Mouse (Mus musculus) heart, embryonic 14.5 days (tissue): ENCODE measurements around the gene Zdhhc8. TPM values are rescaled to one million over a fixed set of nuclear protein-coding genes. Genes with fewer than 3 reads are reported as not detected.
A peak's percentile ranks its signal among the peaks of the same experiment; 100 is the strongest.

Source experiments
- ATAC-seq: fragments of 200-750 bp; cut with Nextera tagmentation; 2 replicates; pipeline ENCODE4 v1.8.0; 2017; ENCODE audit warnings: low read depth, moderate TSS enrichment; ENCODE audit not compliant: insufficient number of reproducible peaks, insufficient read depth, low FRiP score
- H3K27ac ChIP-seq, 2 experiments: fragments of 200-500 bp in 1 of 2; fragments of 300-500 bp in 1 of 2; sonication (generic) in 1 of 2; replicated peaks in 1 of 2; 2 replicates each; pipeline ENCODE4 v1.5.1; 2012 to 2014; ENCODE audit warnings: low read depth in 2 of 2, low read length in 2 of 2, control low read depth in 1 of 2, mild to moderate bottlenecking in 1 of 2, mixed read lengths in 1 of 2; ENCODE audit not compliant: control insufficient read depth in 1 of 2, insufficient read depth in 1 of 2
- H3K27me3 ChIP-seq: fragments of 300-500 bp; sonication (generic); 2 replicates; pipeline ENCODE4 v1.6.1; 2014; ENCODE audit warnings: mild to moderate bottlenecking, low read length, control low read depth; ENCODE audit not compliant: control insufficient read depth, insufficient read depth
- H3K36me3 ChIP-seq: fragments of 300-500 bp; sonication (generic); 2 replicates; pipeline ENCODE4 v1.6.1; 2014; ENCODE audit warnings: mild to moderate bottlenecking, control low read depth, low read length, mixed read lengths; ENCODE audit not compliant: control insufficient read depth, insufficient read depth
- H3K4me1 ChIP-seq, 2 experiments: fragments of 200-500 bp in 1 of 2; fragments of 300-500 bp in 1 of 2; sonication (generic) in 1 of 2; 2 replicates each; pipeline ENCODE4 v1.6.1; 2012 to 2014; ENCODE audit warnings: low read length in 2 of 2, control low read depth in 1 of 2, mixed read lengths in 1 of 2; ENCODE audit not compliant: control insufficient read depth in 2 of 2, insufficient read depth in 2 of 2
- H3K4me2 ChIP-seq: fragments of 300-500 bp; sonication (generic); 2 replicates; pipeline ENCODE4 v1.6.1; 2014; ENCODE audit warnings: mild to moderate bottlenecking, low read length
- H3K4me3 ChIP-seq, 2 experiments: fragments of 200-500 bp in 1 of 2; fragments of 300-500 bp in 1 of 2; sonication (generic) in 1 of 2; 2 replicates each; pipeline ENCODE4 v1.5.1; 2012 to 2014; ENCODE audit warnings: low read length in 2 of 2, mild to moderate bottlenecking in 2 of 2, control low read depth in 1 of 2, low read depth in 1 of 2, moderate library complexity in 1 of 2; ENCODE audit not compliant: control insufficient read depth in 1 of 2, insufficient read depth in 1 of 2
- H3K9ac ChIP-seq: fragments of 300-500 bp; sonication (generic); 2 replicates; pipeline ENCODE4 v1.6.1; 2014; ENCODE audit warnings: mild to moderate bottlenecking, low read length
- H3K9me3 ChIP-seq: fragments of 300-500 bp; sonication (generic); 2 replicates; pipeline ENCODE4 v1.6.1; 2016; ENCODE audit warnings: low read length, control low read depth; ENCODE audit not compliant: control insufficient read depth
- WGBS: fragments of 180-500 bp; shearing (Covaris S2); extraction: QIAGEN DNeasy Blood & Tissue Kit; methylation state at CpG from one replicate; pipeline ENCODE4 v1.1.7; 2014; 5-methylcytosine and 5-hydroxymethylcytosine counted together
- polyA plus RNA-seq: library from polyadenylated mRNA; unstranded; fragments of >200 nt; fragmentation: Nextera tagmentation; extraction: Ambion mirVana; gene quantifications from 2 replicates; pipeline ENCODE4 v1.2.1, GENCODE M21; 2014

Zdhhc8 gene
- polyA plus RNA-seq, 1 experiment from 2014 or later = 22.5 TPM

- Histone ChIP-seq H3K9ac (peak overlapping the region; percentile 63), H3K27ac (peak overlapping the region; percentile 95 to 96), H3K4me1 (peaks cover 42 to 55% of the 10 kb centered on the region in 2 experiments), H3K27me3 (no peaks in the 10 kb centered on the region), H3K9me3 (no peaks in the 10 kb centered on the region), H3K4me2 (peak overlapping the region; percentile 68), H3K4me3 (peak overlapping the region; percentile 9 to 28), H3K36me3 (peaks cover 41% of the 10 kb centered on the region)
- ATAC-seq = peak; percentile 71
- 16% methylated on average over 11 of the region's 11 CpGs for WGBS
These were observed 5.3 kb downstream of the Zdhhc8 start for GRCm38 (mm10) chr16:18229622-18230021.

- 73% methylated on average over 4 of the region's 4 CpGs for WGBS
- Histone ChIP-seq H3K9me3 (no peaks in the 10 kb centered on the region), H3K36me3 (peaks cover 48% of the 10 kb centered on the region), H3K27ac (peak overlapping the region; percentile 95 to 96), H3K27me3 (no peaks in the 10 kb centered on the region), H3K9ac (peak overlapping the region; percentile 63), H3K4me3 (no peak overlapping the region), H3K4me1 (peaks cover 38 to 49% of the 10 kb centered on the region in 2 experiments), H3K4me2 (peak overlapping the region; percentile 68)
- no peak for ATAC-seq
These were observed 6.1 kb downstream of the Zdhhc8 start for GRCm38 (mm10) chr16:18228856-18229255.

GRCm38 (mm10) chr16:18227897-18228422 lies 7.0 kb downstream of the Zdhhc8 start:
- no peak overlapping the region for H3K9ac ChIP-seq
- no peak overlapping the region for H3K4me2 ChIP-seq
- no peaks in the 10 kb centered on the region for H3K27me3 ChIP-seq
- no peak overlapping the region for H3K27ac ChIP-seq
- WGBS = 92% methylated on average over 20 of the region's 20 CpGs
- ATAC-seq = no peak
- no peak overlapping the region for H3K4me3 ChIP-seq
- peaks cover 57% of the 10 kb centered on the region for H3K36me3 ChIP-seq
- H3K9me3 ChIP-seq = no peaks in the 10 kb centered on the region
- H3K4me1 ChIP-seq = peaks cover 33 to 40% of the 10 kb centered on the region in 2 experiments

GRCm38 (mm10) chr16:18227187-18227586 lies 7.7 kb downstream of the Zdhhc8 start:
- no peak overlapping the region for H3K9ac ChIP-seq
- H3K9me3 ChIP-seq = no peaks in the 10 kb centered on the region
- no peak overlapping the region for H3K27ac ChIP-seq
- no peak for ATAC-seq
- no peaks in the 10 kb centered on the region for H3K27me3 ChIP-seq
- peaks cover 33 to 40% of the 10 kb centered on the region in 2 experiments for H3K4me1 ChIP-seq
- H3K4me2 ChIP-seq = no peak overlapping the region
- H3K4me3 ChIP-seq = no peak overlapping the region
- peaks cover 65% of the 10 kb centered on the region for H3K36me3 ChIP-seq
- WGBS = 91% methylated on average over 13 of the region's 13 CpGs

GRCm38 (mm10) chr16:18222188-18222587 lies 12.7 kb downstream of the Zdhhc8 start:
- no peak overlapping the region for H3K9ac ChIP-seq

GRCm38 (mm10) chr16:18221543-18221898 lies 13.4 kb downstream of the Zdhhc8 start:
- peaks cover 56% of the 10 kb centered on the region for H3K36me3 ChIP-seq
- peaks cover 9 to 11% of the 10 kb centered on the region in 2 experiments; a peak in 3 of 4 replicates for H3K4me1 ChIP-seq
- WGBS = 75% methylated on average over 11 of the region's 11 CpGs
- no peak overlapping the region for H3K27ac ChIP-seq
- no peak for ATAC-seq
- no peaks in the 10 kb centered on the region for H3K9me3 ChIP-seq
- no peak overlapping the region for H3K4me3 ChIP-seq
- no peak overlapping the region for H3K4me2 ChIP-seq
- H3K9ac ChIP-seq = no peak overlapping the region
- no peaks in the 10 kb centered on the region for H3K27me3 ChIP-seq

More at GRCm38 (mm10) chr16:18222188-18222587, 12.7 kb downstream of the Zdhhc8 start:
- Histone ChIP-seq H3K9me3 (no peaks in the 10 kb centered on the region), H3K4me1 (peaks cover 9 to 11% of the 10 kb centered on the region in 2 experiments; a peak in 3 of 4 replicates), H3K4me2 (no peak overlapping the region), H3K36me3 (peaks cover 63% of the 10 kb centered on the region), H3K27me3 (no peaks in the 10 kb centered on the region), H3K4me3 (no peak overlapping the region), H3K27ac (no peak overlapping the region)
- WGBS = 82% methylated on average over 11 of the region's 11 CpGs
- no peak for ATAC-seq

- Histone ChIP-seq H3K9me3 (no peaks in the 10 kb centered on the region), H3K4me3 (no peak overlapping the region), H3K36me3 (peaks cover 51% of the 10 kb centered on the region), H3K27me3 (no peaks in the 10 kb centered on the region), H3K27ac (no peak overlapping the region), H3K4me1 (peaks cover 9 to 11% of the 10 kb centered on the region in 2 experiments; a peak in 3 of 4 replicates), H3K4me2 (no peak overlapping the region), H3K9ac (no peak overlapping the region)
- WGBS = 88% methylated on average over 6 of the region's 6 CpGs
- ATAC-seq = no peak
These were observed 13.9 kb downstream of the Zdhhc8 start for GRCm38 (mm10) chr16:18220856-18221542.
